Mouse (Mus musculus) CH12.LX (cell line): ENCODE measurements around the gene Cdc14a. TPM values are rescaled to one million over a fixed set of nuclear protein-coding genes. Genes with fewer than 3 reads are reported as not detected.
A peak's percentile ranks its signal among the peaks of the same experiment; 100 is the strongest.

ENCODE experiments used
- DNase-seq: peaks from one replicate; pipeline ENCODE4 v3.0.0-alpha.2; 2013; ENCODE audit errors: extremely low read depth
- H3K27ac ChIP-seq: 2 replicates; pipeline ENCODE4 v1.5.1; 2012; ENCODE audit warnings: low read depth, mild to moderate bottlenecking, control low read depth, moderate library complexity; ENCODE audit not compliant: insufficient read depth
- H3K27me3 ChIP-seq: replicated peaks from 2 replicates; pipeline ENCODE3; 2012; ENCODE audit warnings: inconsistent platforms
- H3K36me3 ChIP-seq, 2 experiments: replicated peaks in 1 of 2; 2 replicates each; pipeline versions ENCODE3 to v1.6.1; 2012; ENCODE audit warnings: inconsistent platforms in 1 of 2, low read length in 1 of 2, mild to moderate bottlenecking in 1 of 2, mixed read lengths in 1 of 2, moderate library complexity in 1 of 2; ENCODE audit not compliant: control insufficient read depth in 1 of 2, insufficient read depth in 1 of 2
- H3K4me1 ChIP-seq, 2 experiments: 2 replicates each; pipeline ENCODE4 v1.6.1; 2012; ENCODE audit warnings: inconsistent platforms in 1 of 2, moderate library complexity in 1 of 2; ENCODE audit not compliant: insufficient read depth in 2 of 2, control insufficient read depth in 1 of 2
- H3K4me2 ChIP-seq: 2 replicates; pipeline ENCODE4 v1.6.1; 2012; ENCODE audit warnings: low read depth, mild to moderate bottlenecking, control low read depth; ENCODE audit not compliant: poor library complexity, insufficient read depth, severe bottlenecking
- H3K4me3 ChIP-seq, 3 experiments: fragments of 150-350 bp in 1 of 3; sonication (generic) in 1 of 3; replicated peaks in 1 of 3; 2 replicates each; pipeline versions ENCODE3 to v1.5.1; 2011 to 2012; ENCODE audit warnings: low read depth in 2 of 3, low read length in 2 of 3, mild to moderate bottlenecking in 2 of 3, moderate library complexity in 2 of 3, control low read depth in 1 of 3, improper control_type of control experiment in 1 of 3, inconsistent platforms in 1 of 3, mixed read lengths in 1 of 3; ENCODE audit not compliant: poor library complexity in 1 of 3
- H3K79me2 ChIP-seq: replicated peaks from 2 replicates; pipeline ENCODE4 v1.6.1; 2012; ENCODE audit warnings: mild to moderate bottlenecking, moderate library complexity; ENCODE audit not compliant: control insufficient read depth, poor library complexity, insufficient read depth, severe bottlenecking; ENCODE audit errors: extremely low read depth
- H3K9ac ChIP-seq: 2 replicates; pipeline ENCODE4 v1.6.1; 2012; ENCODE audit warnings: low read depth, mild to moderate bottlenecking, control low read depth, moderate library complexity; ENCODE audit not compliant: insufficient read depth
- H3K9me3 ChIP-seq: replicated peaks from 2 replicates; pipeline ENCODE3; 2012; ENCODE audit warnings: low read length, inconsistent platforms, mixed read lengths
- BHLHE40 ChIP-seq: IDR thresholded peaks from 2 replicates; pipeline ENCODE4 v1.6.1; 2011; ENCODE audit warnings: mild to moderate bottlenecking, low read depth, low read length, improper control_type of control experiment
- CTCF ChIP-seq, 2 experiments: IDR thresholded peaks in 1 of 2; conservative IDR thresholded peaks in 1 of 2; 2 replicates each; pipeline ENCODE4 v1.5.1; 2011 to 2012; ENCODE audit warnings: low read depth in 2 of 2, low read length in 2 of 2, improper control_type of control experiment in 1 of 2, inconsistent platforms in 1 of 2, mild to moderate bottlenecking in 1 of 2, moderate library complexity in 1 of 2
- EP300 ChIP-seq: IDR thresholded peaks from 2 replicates; pipeline ENCODE4 v1.6.1; 2011; ENCODE audit warnings: low read length, improper control_type of control experiment
- KAT2A ChIP-seq: IDR thresholded peaks from 2 replicates; pipeline ENCODE4 v1.6.1; 2012; ENCODE audit warnings: low read length, improper control_type of control experiment, inconsistent platforms; ENCODE audit not compliant: insufficient replicate concordance
- MAFK ChIP-seq: IDR thresholded peaks from 2 replicates; pipeline ENCODE4 v1.6.1; 2011; ENCODE audit warnings: low read length, improper control_type of control experiment; ENCODE audit not compliant: insufficient replicate concordance
- MEF2A ChIP-seq: IDR thresholded peaks from 2 replicates; pipeline ENCODE4 v1.6.1; 2014; ENCODE audit warnings: low read depth, mild to moderate bottlenecking, inconsistent platforms, low read length, improper control_type of control experiment, borderline replicate concordance
- POLR2AphosphoS2 ChIP-seq: IDR thresholded peaks from 2 replicates; pipeline ENCODE4 v1.6.1; 2011; ENCODE audit warnings: low read depth, low read length, improper control_type of control experiment
- RAD21 ChIP-seq: IDR thresholded peaks from 2 replicates; pipeline ENCODE4 v1.6.1; 2011; ENCODE audit warnings: low read depth, mild to moderate bottlenecking, low read length, improper control_type of control experiment, moderate library complexity
- SMC3 ChIP-seq: IDR thresholded peaks from 2 replicates; pipeline ENCODE4 v1.6.1; 2011; ENCODE audit warnings: low read depth, low read length, improper control_type of control experiment
- TCF12 ChIP-seq: IDR thresholded peaks from 2 replicates; pipeline ENCODE4 v1.6.1; 2014; ENCODE audit warnings: low read depth, mild to moderate bottlenecking, inconsistent platforms, low read length, improper control_type of control experiment
- ZNF384 ChIP-seq: IDR thresholded peaks from 2 replicates; pipeline ENCODE4 v1.6.1; 2012; ENCODE audit warnings: low read depth, low read length, improper control_type of control experiment, inconsistent platforms
- dilution Hi-C: fragments of 300-500 bp; cut with MboI; formaldehyde crosslinking; loops from 2 replicates; pipeline ENCODE4 v1.14.3; 2020; ENCODE audit warnings: low sequenced_read_pairs; ENCODE audit not compliant: extremely low pct_unique_long_range_greater_than_20kb, extremely low pct_ligation_motif_present
- in situ Hi-C: fragments of 300-500 bp; cut with MboI; formaldehyde crosslinking; loops from 3 replicates; pipeline ENCODE4 v1.14.3; 2019; ENCODE audit warnings: low sequenced_read_pairs, low pct_ligation_motif_present, low pct_unique_long_range_greater_than_20kb, mixed read lengths
- polyA plus RNA-seq: library from polyadenylated mRNA; unstranded; fragments of >175 nt; gene quantifications from 2 replicates; pipeline ENCODE4 v1.2.1, GENCODE M21; 2012; ENCODE audit warnings: low read depth; ENCODE audit not compliant: insufficient read length
- total RNA-seq, 2 experiments: library from RNA; depleted of rRNA; stranded (reverse); fragments of 300-350 nt in 1 of 2; fragments of >200 nt in 1 of 2; gene quantifications; 2 replicates each; pipeline ENCODE4 v1.2.3; 2012 to 2014

Gene Cdc14a
- total and polyA plus RNA-seq, 3 experiments, result 9.4 to 12.1 (median 9.8) TPM

DNA sequence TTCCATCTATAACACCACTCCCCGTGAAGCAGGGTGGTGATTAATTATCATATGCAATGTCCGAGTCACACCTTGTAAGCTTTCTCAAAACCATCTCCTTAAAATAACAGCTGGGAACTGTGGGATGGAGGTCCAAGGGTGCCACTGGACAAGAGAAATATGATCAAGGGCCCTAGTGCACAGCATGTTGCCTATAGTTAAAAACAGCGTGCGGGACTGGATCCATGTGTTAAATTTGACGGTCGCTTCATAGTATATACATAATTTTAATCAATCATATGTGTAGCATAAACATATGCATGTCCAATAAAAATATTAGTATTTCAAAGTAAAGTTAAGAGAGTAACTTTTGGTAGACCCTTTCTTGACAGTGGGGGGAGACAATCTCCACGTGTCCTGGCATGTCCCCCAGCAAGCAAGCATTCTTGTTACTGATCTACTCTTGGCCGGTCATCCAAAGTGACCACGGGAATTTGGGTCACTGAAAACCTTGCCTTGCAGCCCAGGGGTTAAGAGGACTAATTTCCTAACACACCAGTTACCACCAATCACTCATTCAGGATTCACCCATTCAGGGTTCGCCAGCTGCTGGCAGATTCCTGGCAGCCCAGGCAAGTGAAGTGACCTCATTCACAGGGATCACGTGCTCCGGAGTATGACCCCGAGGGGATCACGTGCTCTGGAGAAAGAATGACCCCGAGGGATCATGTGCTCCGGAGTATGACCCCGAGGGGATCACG is 94.6 kb downstream of the Cdc14a start:
- Histone ChIP-seq H3K4me3 (no peak overlapping the region), H3K4me2 (no peak overlapping the region), H3K27ac (no peak overlapping the region), H3K4me1 (peaks cover 0 to 12% of the 10 kb centered on the region in 2 experiments; a peak in 2 of 4 replicates), H3K79me2 (no peaks in the 10 kb centered on the region), H3K27me3 (no peaks in the 10 kb centered on the region), H3K9ac (no peak overlapping the region), H3K36me3 (peaks cover 23 to 57% of the 10 kb centered on the region in 2 experiments), H3K9me3 (no peaks in the 10 kb centered on the region)
- no peak for DNase-seq
- no peak for TF ChIP-seq KAT2A
- no peak for TF ChIP-seq EP300
- in situ Hi-C loops, result loop anchor here (25.0 kb wide), 3 partner anchors 258 to 508 kb away; partner anchors contain the start of gene Sass6
- dilution Hi-C loops, result no loop called here

DNA sequence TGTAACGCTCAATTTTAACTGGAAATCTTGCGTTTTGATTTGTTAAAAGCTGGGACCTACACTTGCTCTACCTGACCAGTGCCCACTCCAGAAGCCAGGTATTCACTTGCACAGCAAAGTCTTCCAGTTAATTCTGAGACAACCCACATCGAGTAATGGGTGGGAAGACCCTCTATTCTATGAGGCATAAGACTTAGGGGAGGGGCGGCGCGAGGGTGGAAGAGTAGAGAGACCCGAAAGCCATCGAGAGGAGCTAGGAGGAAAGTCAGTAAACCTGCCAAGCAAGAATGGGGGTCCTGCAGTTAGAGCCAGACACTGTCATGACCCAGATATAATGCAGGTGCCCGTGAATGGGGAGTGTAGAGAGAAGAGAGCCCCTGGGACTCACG is 96.2 kb downstream of the Cdc14a start:
- H3K79me2 ChIP-seq, result no peaks in the 10 kb centered on the region
- H3K36me3 ChIP-seq, result peaks cover 27 to 63% of the 10 kb centered on the region in 2 experiments
- peaks cover 0 to 12% of the 10 kb centered on the region in 2 experiments; a peak in 2 of 4 replicates for H3K4me1 ChIP-seq
- H3K27me3 ChIP-seq, result no peaks in the 10 kb centered on the region
- dilution Hi-C loops, result no loop called here
- DNase-seq, result no peak
- no peak for TF ChIP-seq POLR2AphosphoS2
- 0 out of 2 replicates have a peak, but pooled peaks have one; percentile 9 for TF ChIP-seq TCF12
- TF ChIP-seq, all 38 proteins: peak for 1
- no peak overlapping the region for H3K27ac ChIP-seq
- no peak overlapping the region for H3K9ac ChIP-seq
- H3K9me3 ChIP-seq, result no peaks in the 10 kb centered on the region
- in situ Hi-C loops, result loop anchor here (25.0 kb wide), 3 partner anchors 260 to 510 kb away; partner anchors contain the start of gene Sass6
- no peak overlapping the region for H3K4me3 ChIP-seq
- no peak overlapping the region for H3K4me2 ChIP-seq

DNA sequence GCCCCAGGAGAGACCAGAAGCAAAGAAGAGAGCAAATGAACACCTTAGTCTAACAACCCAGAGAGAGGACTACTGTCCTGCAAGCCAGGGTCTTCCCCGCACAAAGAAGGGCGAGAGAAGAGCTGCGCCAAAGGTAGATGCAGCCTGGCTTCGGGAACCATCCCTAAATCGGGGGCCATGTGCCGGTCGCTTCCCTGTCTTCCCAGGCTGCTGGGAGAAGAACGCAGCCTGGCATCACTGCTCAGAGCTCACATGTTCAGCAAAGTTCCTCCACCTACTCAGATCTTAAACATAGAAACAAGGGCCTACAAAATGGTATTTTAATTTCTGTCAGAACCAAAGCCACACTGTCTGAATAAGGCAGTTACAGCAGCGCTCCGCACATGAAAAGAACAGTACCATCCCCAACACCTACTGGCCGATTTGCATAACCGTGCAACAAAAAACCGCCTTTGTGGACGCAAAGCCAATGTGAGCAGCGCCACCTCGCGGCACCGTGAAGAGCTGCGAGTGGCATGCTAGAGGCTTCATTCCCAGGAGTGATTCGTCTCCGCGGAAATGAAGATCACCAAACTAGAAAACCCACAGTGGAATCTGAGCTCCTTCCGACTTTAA is 96.7 kb downstream of the Cdc14a start:
- no peak overlapping the region for H3K4me2 ChIP-seq
- dilution Hi-C loops (no loop called here), in situ Hi-C loops (loop anchor here (25.0 kb wide), 3 partner anchors 260 to 510 kb away; partner anchors contain the start of gene Sass6)
- H3K4me3 ChIP-seq, result no peak overlapping the region
- TF ChIP-seq MAFK, result no peak
- no peak for TF ChIP-seq KAT2A
- peak; percentile 58 for TF ChIP-seq SMC3
- TF ChIP-seq ZNF384, result peak; percentile 50
- no peak for TF ChIP-seq MEF2A
- TF ChIP-seq BHLHE40, result peak; percentile 83
- TF ChIP-seq CTCF (conservative IDR thresholded peaks at IDR 0.05 in 1 of 2, IDR thresholded peaks at IDR 0.05 in 1 of 2; ENCODE audit: low read depth in 2 of 2, low read length in 2 of 2), result peak; percentile 75 to 79
- peak; percentile 69 for TF ChIP-seq RAD21
- no peaks in the 10 kb centered on the region for H3K9me3 ChIP-seq
- H3K4me1 ChIP-seq, result peaks cover 0 to 12% of the 10 kb centered on the region in 2 experiments; a peak in 2 of 4 replicates
- H3K27me3 ChIP-seq, result no peaks in the 10 kb centered on the region
- peak; percentile 73 for DNase-seq
- H3K9ac ChIP-seq, result no peak overlapping the region
- H3K27ac ChIP-seq, result no peak overlapping the region
- H3K36me3 ChIP-seq, result peaks cover 27 to 62% of the 10 kb centered on the region in 2 experiments
- no peaks in the 10 kb centered on the region for H3K79me2 ChIP-seq
